Mouse (Mus musculus) left cerebral cortex, adult 8-10 months (tissue): ENCODE measurements at regions not wholly inside any gene's neighbourhood (a gene's known extent, or its start where the extent isn't known, plus 50 kb on each side); places are given as distances from the start of the nearest gene placed in this dataset.

Experiments used
- DNase-seq, 2 experiments: peaks; one replicate each; pipeline ENCODE4 v3.0.0; 2022; ENCODE audit warnings: low spot score in 2 of 2
- microRNA-seq, 2 experiments: library from miRNA; unstranded; fragments of <30 nt; microRNA quantifications; one replicate each; pipeline ENCODE4 v1.2.0; 2022

- DNase-seq, result peak; percentile 1 to 6
Observed at GRCm38 (mm10) chr8:96680416-96681027, 792.2 kb upstream of the Got2 start.

GRCm38 (mm10) chr8:96679510-96679909 lies 791.2 kb upstream of the Got2 start:
- no peak for DNase-seq

DNA sequence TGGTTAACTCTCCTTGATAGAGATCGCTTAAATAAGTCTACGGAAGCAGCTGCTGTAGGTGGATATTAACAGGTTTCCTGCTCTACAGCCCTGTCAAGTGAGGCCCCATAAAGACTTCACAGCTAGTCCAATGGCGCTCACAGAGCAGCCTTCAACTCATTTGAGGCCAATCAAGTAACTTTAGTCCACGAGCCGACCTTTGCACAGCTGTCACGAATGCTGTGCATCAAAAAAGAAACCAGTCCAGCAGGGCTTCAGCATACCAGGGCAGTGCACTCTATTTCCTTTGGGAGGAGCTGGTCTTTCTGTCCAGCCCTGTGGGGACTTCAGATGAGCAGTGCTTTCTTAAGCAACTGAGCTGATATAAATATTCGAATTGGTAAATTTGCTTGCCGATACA lies 786.4 kb upstream of the Got2 start:
- no peak for DNase-seq

DNA sequence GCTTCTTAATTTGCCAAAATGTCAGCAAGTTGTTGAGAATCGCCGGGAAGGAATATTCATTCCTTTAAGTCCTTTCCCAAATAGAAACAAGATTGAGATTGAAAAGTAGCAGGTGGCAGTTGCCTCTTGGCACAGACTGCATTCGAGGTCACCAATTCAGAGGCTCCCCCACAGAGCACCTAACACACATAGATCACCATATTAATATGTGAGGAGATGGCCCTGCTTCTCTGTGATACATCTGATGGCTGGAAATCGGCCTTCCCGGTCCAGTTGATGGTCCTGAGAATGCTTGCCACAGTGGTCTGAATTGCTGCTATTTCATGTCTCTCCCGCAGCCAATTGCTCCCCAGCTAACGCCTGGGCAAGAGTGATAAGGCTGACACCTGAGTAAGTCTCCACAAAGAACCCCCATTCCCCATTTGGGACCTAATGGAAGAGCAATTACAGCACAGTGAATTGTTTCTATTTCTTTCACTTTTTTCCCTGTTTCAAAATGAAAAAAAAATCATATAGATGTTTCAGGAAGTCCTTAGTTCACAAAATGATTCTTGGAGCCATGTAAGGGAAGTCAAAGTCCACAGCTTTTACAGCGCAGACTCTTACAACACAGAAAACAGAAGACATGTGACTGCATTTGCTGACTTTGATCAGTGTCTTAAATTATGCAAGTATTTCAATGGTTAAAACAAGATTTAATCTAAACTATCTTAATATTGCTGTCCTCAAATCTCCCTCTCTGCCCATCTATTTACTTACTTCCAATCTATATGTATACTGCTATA lies 768.3 kb upstream of the Got2 start:
- no peak for DNase-seq

GRCm38 (mm10) chr8:96647743-96648142 lies 759.4 kb upstream of the Got2 start:
- no peak for DNase-seq

Small RNAs in the stretch of these regions (microRNA-seq; reads per million reads assigned to microRNA genes)
- 0 reads per million in 2 experiments for gene Gm24132
